Mouse (Mus musculus): ENCODE results near the gene Nptxr.

DNA sequence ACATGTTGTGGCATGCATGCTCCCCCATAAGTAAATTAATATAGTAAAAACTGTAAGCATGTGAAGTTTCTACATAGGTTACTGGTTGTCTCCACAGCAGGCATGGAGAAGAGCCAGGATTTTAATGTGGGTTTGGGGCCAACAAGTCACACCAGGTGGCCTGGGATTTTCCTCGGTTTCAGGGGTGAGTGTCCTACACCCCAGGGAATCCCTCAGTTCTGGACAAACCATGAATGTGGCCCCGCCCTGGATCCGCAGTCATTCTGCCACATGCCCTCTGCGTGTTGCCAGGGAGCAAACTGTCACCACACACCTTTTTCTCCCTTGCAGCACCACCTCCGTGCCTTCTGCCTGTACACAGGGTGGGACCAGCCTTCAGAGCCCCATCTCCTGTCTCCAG is 4.1 kb upstream of the Nptxr start:
- TF ChIP-seq CTCF (IDR thresholded peaks at IDR 0.05; ENCODE audit: low read depth) (no peak), EP300 (IDR thresholded peaks at IDR 0.05; ENCODE audit: low read depth) (no peak)
